Mouse (Mus musculus): ENCODE results near the gene Ttc3. TPM values are rescaled to one million over a fixed set of nuclear protein-coding genes. Genes with fewer than 3 reads are reported as not detected.

Gene Ttc3
- polyA plus RNA-seq, 1 experiment from 2014 or later: 29.6 TPM

GRCm38 (mm10) chr16:94395051-94395450 is 24.6 kb downstream of the Ttc3 start:
- H3K36me3 ChIP-seq: peaks cover 17% of the 10 kb centered on the region
- WGBS (ENCODE audit: insufficient replicate concordance): 73% methylated on average over 3 of the region's 3 CpGs
- no peak overlapping the region for H3K27ac ChIP-seq
- no peaks in the 10 kb centered on the region for H3K9me3 ChIP-seq (replicated peaks)
- H3K9ac ChIP-seq: no peak overlapping the region
- ATAC-seq (ENCODE audit: low read depth) (no peak), DNase-seq (no peak)
- H3K27me3 ChIP-seq: no peaks in the 10 kb centered on the region
- H3K4me2 ChIP-seq: no peak overlapping the region
- 0 out of 2 replicates have a peak, but pooled peaks cover 2% of the 10 kb centered on the region for H3K4me1 ChIP-seq (replicated peaks)
- H3K4me3 ChIP-seq (replicated peaks): no peak overlapping the region

DNA sequence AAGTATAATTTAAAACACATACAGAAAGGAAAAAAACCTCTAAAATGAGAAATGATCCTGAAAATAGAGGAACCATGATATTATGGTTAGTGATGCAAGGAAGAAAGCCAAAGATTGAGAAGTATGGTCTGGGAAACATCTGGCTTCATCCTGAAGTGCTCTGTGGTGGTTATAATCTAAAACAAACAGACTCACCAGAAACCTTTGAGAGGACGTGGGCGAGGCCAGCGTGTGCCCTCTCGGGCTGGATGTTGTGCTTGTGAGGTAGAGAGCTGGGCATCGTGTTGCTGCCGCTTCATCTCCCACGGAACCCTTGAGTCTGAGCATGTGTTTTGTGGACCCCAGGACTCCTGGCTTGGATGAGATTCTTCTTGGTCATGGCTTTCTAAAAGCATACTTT is 26.2 kb downstream of the Ttc3 start:
- H3K4me3 ChIP-seq (replicated peaks): no peak overlapping the region
- H3K4me2 ChIP-seq: no peak overlapping the region
- no peak for ATAC-seq (ENCODE audit: low read depth)
- H3K36me3 ChIP-seq: peaks cover 17% of the 10 kb centered on the region
- H3K9me3 ChIP-seq (replicated peaks): no peaks in the 10 kb centered on the region
- H3K27ac ChIP-seq: no peak overlapping the region
- 57% methylated on average over 7 of the region's 7 CpGs for WGBS (ENCODE audit: insufficient replicate concordance)
- H3K27me3 ChIP-seq: no peaks in the 10 kb centered on the region
- DNase-seq: no peak
- 0 out of 2 replicates have a peak, but pooled peaks cover 6% of the 10 kb centered on the region for H3K4me1 ChIP-seq (replicated peaks)
- H3K9ac ChIP-seq: no peak overlapping the region

GRCm38 (mm10) chr16:94399141-94399540 is 28.7 kb downstream of the Ttc3 start:
- DNase-seq (no peak), ATAC-seq (ENCODE audit: low read depth) (no peak)
- H3K4me2 ChIP-seq: no peak overlapping the region
- no peaks in the 10 kb centered on the region for H3K27me3 ChIP-seq
- no peaks in the 10 kb centered on the region for H3K9me3 ChIP-seq (replicated peaks)
- H3K27ac ChIP-seq: no peak overlapping the region
- no peak overlapping the region for H3K4me3 ChIP-seq (replicated peaks)
- peaks cover 17% of the 10 kb centered on the region for H3K36me3 ChIP-seq
- WGBS (ENCODE audit: insufficient replicate concordance): 56% methylated on average over 2 of the region's 2 CpGs
- H3K4me1 ChIP-seq (replicated peaks): peaks cover 9% of the 10 kb centered on the region
- no peak overlapping the region for H3K9ac ChIP-seq

DNA sequence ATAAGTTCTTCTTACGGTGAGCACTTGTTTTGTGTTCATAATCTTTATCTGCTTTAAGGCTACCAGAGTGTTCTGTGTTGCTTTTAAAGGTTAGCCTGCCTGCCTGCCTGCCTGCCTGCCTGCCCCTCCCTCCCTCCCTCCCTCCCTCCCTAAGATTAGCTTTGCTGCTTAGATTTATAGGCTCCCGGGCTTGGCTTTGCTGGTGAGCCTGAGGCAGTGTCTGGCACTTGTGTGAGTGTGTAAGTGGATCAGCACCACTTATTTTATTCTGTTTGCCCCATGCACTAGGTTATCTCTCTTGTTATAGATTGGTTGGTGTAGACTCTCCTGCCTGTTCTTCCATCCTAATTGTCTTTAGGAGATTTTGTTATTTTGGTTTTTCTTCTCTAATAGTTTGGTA is 31.2 kb downstream of the Ttc3 start:
- Histone ChIP-seq H3K4me2 (no peak overlapping the region), H3K9ac (no peak overlapping the region), H3K4me3 (replicated peaks) (no peak overlapping the region), H3K27ac (no peak overlapping the region), H3K36me3 (no peaks in the 10 kb centered on the region), H3K9me3 (replicated peaks) (no peaks in the 10 kb centered on the region), H3K27me3 (no peaks in the 10 kb centered on the region), H3K4me1 (replicated peaks) (peaks cover 8% of the 10 kb centered on the region)
- ATAC-seq (ENCODE audit: low read depth): no peak
- no peak for DNase-seq
- WGBS (ENCODE audit: insufficient replicate concordance): 43% methylated on average over 2 of the region's 2 CpGs

DNA sequence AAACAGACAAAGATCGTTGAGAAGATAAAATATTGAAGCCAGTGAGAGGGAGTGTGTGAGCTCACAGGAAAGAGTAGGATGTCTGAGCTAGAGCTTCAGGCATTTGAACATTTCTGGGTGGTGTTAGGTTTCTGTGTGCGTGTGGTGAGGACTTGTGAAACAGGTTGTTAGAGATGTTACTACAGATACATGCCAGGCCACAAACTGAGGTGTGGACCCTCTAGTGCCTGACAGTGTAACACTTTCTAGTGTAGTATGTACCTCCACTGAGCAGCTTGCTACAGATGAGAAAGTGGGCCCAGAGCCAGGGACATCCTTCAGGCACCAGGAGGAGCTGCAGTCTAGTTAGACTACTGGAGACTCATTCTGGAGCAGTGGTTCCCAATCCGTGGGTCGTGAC is 31.8 kb downstream of the Ttc3 start:
- ATAC-seq (ENCODE audit: low read depth) (no peak), DNase-seq (no peak)
- Histone ChIP-seq H3K4me1 (replicated peaks) (peaks cover 7% of the 10 kb centered on the region), H3K27me3 (no peaks in the 10 kb centered on the region), H3K9ac (no peak overlapping the region), H3K36me3 (no peaks in the 10 kb centered on the region), H3K9me3 (replicated peaks) (no peaks in the 10 kb centered on the region), H3K27ac (no peak overlapping the region), H3K4me3 (replicated peaks) (no peak overlapping the region), H3K4me2 (no peak overlapping the region)
- WGBS (ENCODE audit: insufficient replicate concordance): 68% methylated on average over 4 of the region's 4 CpGs

DNA sequence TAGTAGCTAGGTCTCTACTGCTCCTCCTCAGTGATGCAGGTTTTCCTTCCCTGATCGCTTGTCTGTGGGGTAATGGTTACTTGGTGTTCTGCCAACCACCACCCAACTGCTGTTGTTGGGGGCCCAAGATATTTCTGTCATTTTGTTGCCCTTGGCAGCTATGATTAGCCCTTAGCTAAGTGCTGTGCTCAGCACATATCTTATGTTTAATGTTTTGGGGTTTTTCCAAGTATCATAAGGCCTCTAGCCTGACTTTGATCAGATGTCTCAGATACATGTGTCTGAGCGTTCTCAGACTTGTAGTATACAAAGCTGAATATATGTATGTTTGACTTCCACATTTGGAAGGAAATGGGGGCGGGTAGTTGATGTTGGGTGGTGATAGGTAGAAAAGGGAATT is 40.9 kb downstream of the Ttc3 start:
- H3K4me2 ChIP-seq: no peak overlapping the region
- DNase-seq (no peak), ATAC-seq (ENCODE audit: low read depth) (no peak)
- no peak overlapping the region for H3K4me3 ChIP-seq (replicated peaks)
- H3K36me3 ChIP-seq: peaks cover 29% of the 10 kb centered on the region
- WGBS (ENCODE audit: insufficient replicate concordance): 60% methylated on average over 3 of the region's 3 CpGs
- H3K27ac ChIP-seq: no peak overlapping the region
- H3K9me3 ChIP-seq (replicated peaks): no peaks in the 10 kb centered on the region
- no peaks in the 10 kb centered on the region; the same call in 1 of the 2 replicates for H3K4me1 ChIP-seq (replicated peaks)
- no peaks in the 10 kb centered on the region for H3K27me3 ChIP-seq
- H3K9ac ChIP-seq: no peak overlapping the region

GRCm38 (mm10) chr16:94412198-94412597 is 41.8 kb downstream of the Ttc3 start:
- no peaks in the 10 kb centered on the region for H3K9me3 ChIP-seq (replicated peaks)
- WGBS (ENCODE audit: insufficient replicate concordance): 69% methylated on average over 2 of the region's 2 CpGs
- H3K4me1 ChIP-seq (replicated peaks): no peaks in the 10 kb centered on the region; the same call in 1 of the 2 replicates
- peaks cover 29% of the 10 kb centered on the region for H3K36me3 ChIP-seq
- H3K9ac ChIP-seq: no peak overlapping the region
- DNase-seq (no peak), ATAC-seq (ENCODE audit: low read depth) (no peak)
- H3K4me2 ChIP-seq: no peak overlapping the region
- no peak overlapping the region for H3K4me3 ChIP-seq (replicated peaks)
- H3K27ac ChIP-seq: no peak overlapping the region
- no peaks in the 10 kb centered on the region for H3K27me3 ChIP-seq

- Histone ChIP-seq H3K4me1 (replicated peaks) (no peaks in the 10 kb centered on the region; the same call in 1 of the 2 replicates), H3K9me3 (replicated peaks) (no peaks in the 10 kb centered on the region), H3K27ac (no peak overlapping the region), H3K27me3 (no peaks in the 10 kb centered on the region), H3K4me2 (no peak overlapping the region), H3K36me3 (peaks cover 29% of the 10 kb centered on the region), H3K9ac (no peak overlapping the region), H3K4me3 (replicated peaks) (no peak overlapping the region)
- DNase-seq (no peak), ATAC-seq (ENCODE audit: low read depth) (no peak)
- 77% methylated on average over 4 of the region's 4 CpGs for WGBS (ENCODE audit: insufficient replicate concordance)
Measured at GRCm38 (mm10) chr16:94412760-94413159, 42.3 kb downstream of the Ttc3 start.

DNA sequence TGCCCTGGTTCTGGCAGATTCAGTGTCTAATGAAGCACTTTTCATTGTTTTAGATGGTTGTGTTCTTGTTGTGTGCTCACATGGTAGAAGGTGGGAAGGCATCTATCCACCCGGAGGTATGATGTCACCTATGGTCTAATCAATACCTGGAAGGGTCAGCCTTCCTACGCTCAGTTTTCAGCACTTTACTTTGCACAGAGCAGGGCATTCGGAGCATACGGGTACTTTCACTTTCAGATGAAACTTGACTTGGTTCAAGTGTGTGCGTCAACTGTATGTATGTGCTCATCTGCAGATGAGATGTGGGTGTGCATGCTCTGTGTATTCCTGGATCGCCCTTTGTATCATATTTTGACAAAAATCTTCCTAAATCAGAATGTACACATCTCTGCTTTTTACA is 43.7 kb downstream of the Ttc3 start:
- H3K36me3 ChIP-seq: peaks cover 32% of the 10 kb centered on the region
- H3K9ac ChIP-seq: no peak overlapping the region
- no peaks in the 10 kb centered on the region for H3K27me3 ChIP-seq
- H3K4me2 ChIP-seq: no peak overlapping the region
- no peaks in the 10 kb centered on the region; the same call in 1 of the 2 replicates for H3K4me1 ChIP-seq (replicated peaks)
- DNase-seq: no peak
- H3K27ac ChIP-seq: no peak overlapping the region
- no peaks in the 10 kb centered on the region for H3K9me3 ChIP-seq (replicated peaks)
- ATAC-seq (ENCODE audit: low read depth): no peak
- WGBS (ENCODE audit: insufficient replicate concordance): 78% methylated on average over 6 of the region's 6 CpGs
- H3K4me3 ChIP-seq (replicated peaks): no peak overlapping the region

- H3K4me1 ChIP-seq (replicated peaks): no peaks in the 10 kb centered on the region
- H3K36me3 ChIP-seq: peaks cover 52% of the 10 kb centered on the region
- WGBS (ENCODE audit: insufficient replicate concordance): 83% methylated on average over 3 of the region's 3 CpGs
Measured at GRCm38 (mm10) chr16:94420498-94420897, 50.1 kb downstream of the Ttc3 start.

GRCm38 (mm10) chr16:94428948-94429347 is 58.5 kb downstream of the Ttc3 start:
- Histone ChIP-seq H3K4me2 (no peak overlapping the region), H3K4me3 (replicated peaks) (no peak overlapping the region), H3K27me3 (no peaks in the 10 kb centered on the region), H3K9ac (no peak overlapping the region), H3K36me3 (peaks cover 50% of the 10 kb centered on the region), H3K9me3 (replicated peaks) (no peaks in the 10 kb centered on the region), H3K4me1 (replicated peaks) (no peaks in the 10 kb centered on the region), H3K27ac (no peak overlapping the region)
- ATAC-seq (ENCODE audit: low read depth): no peak
- 84% methylated on average over 4 of the region's 4 CpGs for WGBS (ENCODE audit: insufficient replicate concordance)
- DNase-seq: no peak

More at GRCm38 (mm10) chr16:94420498-94420897, 50.1 kb downstream of the Ttc3 start:
- H3K9ac ChIP-seq: no peak overlapping the region
- no peak for DNase-seq
- no peak overlapping the region for H3K4me2 ChIP-seq
- no peak overlapping the region for H3K4me3 ChIP-seq (replicated peaks)
- H3K27ac ChIP-seq: no peak overlapping the region
- H3K9me3 ChIP-seq (replicated peaks): 0 out of 2 replicates have a peak, but pooled peaks cover 6% of the 10 kb centered on the region
- no peak for ATAC-seq (ENCODE audit: low read depth)
- no peaks in the 10 kb centered on the region for H3K27me3 ChIP-seq

- Histone ChIP-seq H3K4me1 (replicated peaks) (no peaks in the 10 kb centered on the region), H3K4me2 (no peak overlapping the region), H3K36me3 (peaks cover 72% of the 10 kb centered on the region), H3K9me3 (replicated peaks) (no peaks in the 10 kb centered on the region), H3K27ac (no peak overlapping the region), H3K4me3 (replicated peaks) (no peak overlapping the region), H3K27me3 (no peaks in the 10 kb centered on the region), H3K9ac (no peak overlapping the region)
- 83% methylated on average over 8 of the region's 8 CpGs for WGBS (ENCODE audit: insufficient replicate concordance)
- ATAC-seq (ENCODE audit: low read depth): no peak
- no peak for DNase-seq
Measured at GRCm38 (mm10) chr16:94435495-94436234, 65.2 kb downstream of the Ttc3 start.
